Mouse (Mus musculus): ENCODE measurements around the gene Svep1.

The Svep1 gene

GRCm38 (mm10) chr4:58084155-58084554 lies 122.5 kb downstream of the Svep1 start:
- in situ Hi-C loops (cut with MboI, MseI) = no loop called here

GRCm38 (mm10) chr4:58082588-58082987 lies 124.1 kb downstream of the Svep1 start:
- in situ Hi-C loops (cut with MboI, MseI) = no loop called here

- in situ Hi-C loops (cut with MboI, MseI) = loop anchor here in 1 of 2 experiments (5.0 kb wide), 1 partner anchor 173 kb away; no protein-coding TSS in a partner anchor
These were observed 127.0 kb downstream of the Svep1 start for GRCm38 (mm10) chr4:58079631-58080030.

GRCm38 (mm10) chr4:58077950-58078349 lies 128.7 kb downstream of the Svep1 start:
- in situ Hi-C loops (cut with MboI, MseI) = loop anchor here in 1 of 2 experiments (5.0 kb wide), 1 partner anchor 174 kb away; no protein-coding TSS in a partner anchor

- in situ Hi-C loops (cut with MboI, MseI) = loop anchor here in 1 of 2 experiments (5.0 kb wide), 1 partner anchor 175 kb away; no protein-coding TSS in a partner anchor
These were observed 129.1 kb downstream of the Svep1 start for GRCm38 (mm10) chr4:58077536-58077935.

GRCm38 (mm10) chr4:58072888-58073287 lies 133.8 kb downstream of the Svep1 start:
- in situ Hi-C loops (cut with MboI, MseI) = no loop called here

- in situ Hi-C loops (cut with MboI, MseI) = no loop called here
These were observed 137.8 kb downstream of the Svep1 start for GRCm38 (mm10) chr4:58068886-58069285.

GRCm38 (mm10) chr4:58064721-58065120 lies 141.9 kb downstream of the Svep1 start:
- in situ Hi-C loops (cut with MboI, MseI) = no loop called here

GRCm38 (mm10) chr4:58062933-58063332 lies 143.7 kb downstream of the Svep1 start:
- in situ Hi-C loops (cut with MboI, MseI) = no loop called here

GRCm38 (mm10) chr4:58055653-58056052 lies 151.0 kb downstream of the Svep1 start:
- in situ Hi-C loops (cut with MboI, MseI) = no loop called here

- in situ Hi-C loops (cut with MboI, MseI) = no loop called here
These were observed 152.2 kb downstream of the Svep1 start for GRCm38 (mm10) chr4:58054441-58054840.

GRCm38 (mm10) chr4:58050746-58051145 lies 155.9 kb downstream of the Svep1 start:
- in situ Hi-C loops (cut with MboI, MseI) = no loop called here

- in situ Hi-C loops (cut with MboI, MseI) = no loop called here
These were observed 156.4 kb downstream of the Svep1 start for GRCm38 (mm10) chr4:58050276-58050675.

- in situ Hi-C loops (cut with MboI, MseI) = no loop called here
These were observed 161.8 kb downstream of the Svep1 start for GRCm38 (mm10) chr4:58044833-58045232.

- in situ Hi-C loops (cut with MboI, MseI) = no loop called here
These were observed 162.3 kb downstream of the Svep1 start for GRCm38 (mm10) chr4:58044356-58044755.

GRCm38 (mm10) chr4:58040093-58040492 lies 166.6 kb downstream of the Svep1 start:
- in situ Hi-C loops (cut with MboI, MseI) = no loop called here

- in situ Hi-C loops (cut with MboI, MseI) = no loop called here
These were observed 169.5 kb downstream of the Svep1 start for GRCm38 (mm10) chr4:58037096-58037705.

- in situ Hi-C loops (cut with MboI, MseI) = loop anchor here (5.0 kb wide), 1 partner anchor 77 kb away; the partner anchor contains the start of gene Txn1 (in 2 of the 2)
These were observed 172.0 kb downstream of the Svep1 start for GRCm38 (mm10) chr4:58034663-58035062.

GRCm38 (mm10) chr4:58032714-58033113 lies 173.9 kb downstream of the Svep1 start:
- in situ Hi-C loops (cut with MboI, MseI) = loop anchor here (5.0 kb wide), 1 partner anchor 75 kb away; the partner anchor contains the start of gene Txn1 (in 2 of the 2)

GRCm38 (mm10) chr4:58009024-58009423 lies 197.6 kb downstream of the Svep1 start, which contains the start of gene Txndc8:
Gene Txndc8 (minus strand): TSS chr4:58009124.
- in situ Hi-C loops (cut with MboI, MseI) = no loop called here

GRCm38 (mm10) chr4:58003501-58003900 lies 203.2 kb downstream of the Svep1 start:
- in situ Hi-C loops (cut with MboI, MseI) = no loop called here

Measured in T-helper 17 cell (primary cell).